Comparison of ENCODE assay signal across 15 mouse cellular contexts in genomic region chr11:43853046-43853445, GRCm38 (mm10). TPM values are rescaled to one million over a fixed set of nuclear protein-coding genes. Genes with fewer than 3 reads are reported as not detected.
DNase-seq lines count a peak whose midpoint lies in the region; ATAC-seq lines count a peak whose summit lies in the region.
"Had no signal": no experiment of that assay in that cellular context is flagged by ENCODE, and none has a peak within 500 bp of the region (broad histone marks: within the 10 kb centered on the region; RNA-seq: fewer than 3 reads in every experiment).

No protein-coding gene starts in this region.

- ATAC-seq in frontal cortex, adult (ENCODE audit: low TSS enrichment) = peak; percentile 98
- ATAC-seq: forebrain, embryonic 15.5 days had no signal

- DNase-seq in frontal cortex, postnatal 25 days (ENCODE audit: low spot score in 2 of 2) = no peak
- peak; percentile 33 to 36 for DNase-seq in left cerebral cortex, adult 18-20 months (ENCODE audit: low spot score in 2 of 2)
- DNase-seq in left cerebral cortex, adult 11 months (ENCODE audit: low spot score) = no peak
- DNase-seq in right cerebral cortex, adult 2 months (ENCODE audit: low spot score in 2 of 2) = peak; percentile 56
- no peak for DNase-seq in right cerebral cortex, postnatal 36 days (ENCODE audit: low spot score in 2 of 2)
- DNase-seq in thymus, adult 18-20 months = no peak
- DNase-seq: adrenal gland, adult 2 months; adrenal gland, postnatal 25 days; cerebellum, adult 2 months; cerebellum, postnatal 10 days; gastrocnemius, postnatal 14 days had no signal

RNA-seq across cellular contexts. Expression of gene Adra1b, which starts 48.0 kb away (rescaled TPM):
- 10 to 100 TPM; 27.7 to 30.2 TPM for total RNA-seq in left cerebral cortex, adult 18-20 months (2021)
- total RNA-seq: CH12.LX; hematopoietic stem cell, adult 5-6 weeks had no signal

Comparison
In these comparisons a context has a peak if more than half of its experiments do, and no peak if none do; other contexts are left out.
1. DNase-seq: peak in left cerebral cortex, adult 18-20 months (2 of 2) and right cerebral cortex, adult 2 months (2 of 2); none in frontal cortex, postnatal 25 days (0 of 2), left cerebral cortex, adult 11 months (single experiment), right cerebral cortex, postnatal 36 days (0 of 2) and thymus, adult 18-20 months (0 of 2).